Mouse (Mus musculus) ZHBTc4 (cell line): ENCODE results near the gene Ehd4.

Experiments
- DNase-seq: peaks from one replicate; pipeline ENCODE4 v3.0.0-alpha.2; 2011; ENCODE audit warnings: low read depth, low spot score

Ehd4 gene

DNA sequence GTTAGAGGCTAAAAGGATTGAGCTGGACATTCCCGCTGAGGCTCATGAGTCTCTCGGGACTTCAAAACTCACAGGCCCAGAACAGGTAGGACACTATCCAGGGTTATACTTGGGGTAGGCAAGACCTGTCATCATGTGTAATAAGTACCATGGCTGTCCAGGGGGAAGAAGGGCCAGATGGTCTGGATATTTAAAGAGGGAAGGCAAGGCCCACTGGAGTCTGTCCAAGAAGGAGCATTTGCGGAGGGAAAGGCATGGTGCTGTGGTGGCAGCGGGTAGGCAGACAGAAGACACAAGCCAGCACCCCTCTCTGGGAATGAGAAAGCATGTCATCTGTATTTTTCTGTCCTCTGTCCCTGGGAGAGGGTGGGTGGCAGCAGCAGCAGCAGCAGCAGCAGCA, 80.3 kb downstream of the Ehd4 start:
- DNase-seq, result no peak

DNA sequence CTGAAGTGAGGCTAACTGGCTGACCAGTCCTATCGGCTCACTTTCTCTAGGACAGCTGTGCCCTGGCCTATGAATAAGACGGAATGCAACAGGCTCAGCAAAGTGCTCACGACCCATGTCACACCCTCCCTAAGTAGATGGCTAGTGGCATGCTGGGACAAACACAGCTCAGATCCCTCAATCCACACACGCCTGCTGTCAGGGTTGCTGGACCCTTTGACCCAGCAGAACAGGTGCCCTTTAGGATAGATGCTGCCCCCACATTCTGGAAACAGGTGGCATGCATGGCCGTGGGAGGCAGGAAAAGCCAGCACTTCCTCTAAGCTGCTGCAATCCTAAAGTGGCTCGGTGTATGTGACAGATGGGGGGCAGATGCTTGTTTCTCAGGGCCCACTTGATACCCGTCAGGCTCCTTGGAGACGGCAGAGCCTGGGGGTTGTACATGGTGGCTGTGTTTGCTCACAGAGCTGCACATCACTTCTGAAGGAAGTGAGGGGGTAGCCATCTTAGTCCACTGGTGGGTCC, 84.9 kb downstream of the Ehd4 start:
- no peak for DNase-seq

DNA sequence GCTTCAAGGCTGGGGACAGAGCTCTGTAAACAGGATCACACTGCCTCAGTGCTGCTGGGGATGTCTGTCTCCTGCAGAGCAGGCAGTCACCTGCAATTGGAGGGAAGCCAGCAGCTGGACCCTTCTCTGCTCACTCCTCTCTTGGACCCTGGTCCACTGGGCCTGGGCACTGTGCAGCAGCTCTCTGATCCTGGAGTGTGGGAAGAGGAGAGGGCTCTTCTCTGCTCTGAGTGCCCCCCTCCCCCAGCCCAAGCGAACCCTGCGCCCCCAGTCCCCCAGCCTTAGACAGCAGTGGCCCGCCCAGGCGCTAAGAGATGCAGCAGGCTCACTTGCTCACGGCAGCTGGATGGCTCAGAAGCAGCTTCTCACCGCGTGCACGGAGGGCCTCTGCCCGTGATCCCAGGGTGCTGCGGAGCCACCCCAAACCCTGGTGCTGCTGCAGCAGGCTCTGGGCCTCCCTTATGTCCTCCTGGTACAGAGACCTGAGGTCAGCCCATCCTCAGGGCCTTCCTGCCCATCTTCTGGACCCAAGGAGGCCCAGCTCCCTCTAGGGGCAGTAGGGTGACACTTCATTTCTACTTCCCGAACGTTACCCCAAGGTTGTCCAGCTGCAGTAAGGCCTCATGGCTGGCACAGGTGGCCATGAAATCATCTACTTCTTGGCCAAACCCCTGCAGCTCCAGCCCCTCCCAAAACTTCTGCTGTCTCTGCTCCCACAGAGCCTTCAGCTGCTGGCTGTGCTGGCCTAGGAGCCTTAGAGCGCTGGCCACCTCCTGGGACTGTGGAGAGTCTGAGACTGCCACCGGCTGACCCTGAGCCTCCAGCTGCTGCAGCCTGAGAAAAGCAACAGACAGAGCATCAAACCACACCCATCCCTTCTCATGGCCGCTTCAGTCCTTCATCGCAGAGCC, 85.6 kb downstream of the Ehd4 start:
- DNase-seq, result peak; percentile 56

DNA sequence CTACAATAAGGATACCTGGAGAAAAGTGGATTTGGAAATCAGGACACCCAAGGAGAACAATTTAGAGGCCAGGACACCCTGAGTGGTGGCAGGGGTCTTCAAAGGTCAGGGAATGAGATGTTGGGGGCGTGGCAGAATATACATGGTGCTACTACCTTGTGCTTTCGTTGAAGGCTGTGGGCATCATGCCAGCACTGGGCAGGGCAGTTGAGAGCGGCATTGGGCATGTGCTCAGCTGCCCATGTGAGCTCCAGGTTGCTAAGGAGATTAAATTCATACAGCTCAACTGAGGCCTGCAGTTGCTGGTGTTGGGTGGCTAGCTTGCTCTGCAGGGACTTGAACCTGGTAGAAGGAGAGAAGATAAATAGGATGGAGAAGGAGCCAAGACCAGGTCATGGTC, 88.2 kb downstream of the Ehd4 start:
- DNase-seq, result no peak

DNA sequence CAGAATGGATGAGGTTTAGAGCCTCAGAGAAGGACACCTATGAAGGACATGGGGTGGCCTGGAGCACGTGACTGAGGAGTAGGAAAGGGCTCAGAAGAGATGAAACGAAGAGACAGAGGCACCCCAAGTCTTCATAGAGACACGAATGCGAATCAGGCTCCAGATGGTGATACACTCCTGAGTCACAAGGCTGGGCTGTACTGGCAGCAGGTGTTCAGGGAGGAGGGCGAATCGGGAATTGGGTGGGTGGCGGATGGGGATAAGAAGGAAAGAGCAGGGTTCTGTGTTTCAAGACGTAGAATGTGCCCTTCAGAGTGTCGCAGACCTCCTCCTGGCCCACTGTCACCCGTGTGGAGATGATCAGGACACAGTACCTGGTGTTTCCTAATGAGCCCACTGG, 89.2 kb downstream of the Ehd4 start:
- no peak for DNase-seq

DNA sequence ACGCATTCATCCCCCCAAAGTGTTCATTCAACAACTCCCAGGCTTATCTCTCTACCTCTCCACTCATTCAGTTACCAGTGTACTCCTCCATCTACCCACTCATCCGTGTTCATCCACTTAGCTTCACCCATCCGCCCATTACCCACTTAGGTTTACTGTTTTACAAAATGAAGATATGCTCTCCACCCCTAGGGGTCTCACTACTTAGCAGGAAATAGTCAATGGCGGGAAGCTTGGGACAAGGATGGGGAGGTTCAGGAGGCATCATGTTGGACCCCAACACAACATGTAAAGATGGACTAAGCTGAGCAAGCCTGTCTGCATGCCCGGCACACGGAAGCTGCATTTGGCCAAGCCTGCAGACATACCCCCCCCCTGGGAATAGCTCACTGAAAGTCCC, 89.8 kb downstream of the Ehd4 start:
- DNase-seq, result peak; percentile 55

DNA sequence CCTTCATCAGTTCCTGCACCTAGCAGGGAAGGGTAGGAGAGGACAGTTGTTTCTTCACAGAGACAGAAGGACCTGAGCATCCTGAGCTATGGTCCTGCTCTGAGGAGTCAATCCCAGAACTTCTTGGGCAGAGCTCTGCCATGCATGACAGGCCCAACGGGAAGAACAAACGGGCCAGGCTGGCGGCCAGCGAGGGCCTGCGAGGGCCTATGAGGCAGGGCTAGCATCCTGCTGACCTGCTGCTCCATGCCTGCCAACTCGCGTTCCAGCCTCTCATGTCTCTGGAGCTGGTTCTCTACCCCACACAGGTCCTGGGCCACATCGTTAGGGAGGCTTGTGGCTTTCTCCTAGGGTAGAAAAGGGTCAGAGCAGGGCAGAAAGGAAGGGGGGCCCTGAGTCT, 92.2 kb downstream of the Ehd4 start:
- DNase-seq, result no peak

DNA sequence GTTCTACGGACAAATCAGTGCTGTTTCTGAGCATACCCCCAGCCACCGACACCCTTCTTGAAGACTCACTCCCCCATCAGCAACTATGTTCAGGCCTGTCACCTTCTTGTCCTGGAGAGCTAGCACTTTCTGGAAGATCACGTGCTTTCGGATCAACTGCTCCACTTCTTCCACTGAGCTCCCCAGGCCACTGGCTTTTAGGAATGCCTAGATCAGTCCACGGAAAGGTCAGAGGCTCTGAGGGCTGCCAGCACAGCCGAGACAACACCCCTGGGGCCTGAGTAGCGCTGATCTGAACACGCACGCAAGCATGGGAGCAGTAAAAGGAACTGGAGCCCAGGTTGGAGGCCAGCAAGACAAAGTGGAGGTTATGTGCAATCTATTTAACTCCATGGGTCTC, 93.8 kb downstream of the Ehd4 start:
- DNase-seq, result peak; percentile 64

DNA sequence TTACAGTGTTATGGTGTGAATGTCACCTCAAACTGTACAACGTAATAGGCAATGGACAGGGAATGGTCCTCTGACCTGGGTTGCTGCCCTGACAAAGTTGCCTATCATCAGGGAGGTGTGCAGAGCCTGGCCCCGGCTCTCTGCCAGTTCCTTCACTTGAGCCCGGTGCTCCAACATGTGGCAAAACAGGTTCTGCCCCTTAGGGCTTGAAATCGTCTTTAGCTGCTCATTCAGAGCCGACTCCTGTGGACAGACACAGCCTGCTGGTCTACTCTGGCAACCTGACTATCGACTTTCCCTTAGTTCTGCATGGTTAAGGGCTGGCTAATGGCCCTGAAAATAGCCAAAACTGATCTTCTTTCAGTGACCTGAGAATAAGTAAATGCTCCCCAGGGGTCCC, 94.2 kb downstream of the Ehd4 start:
- DNase-seq, result no peak

DNA sequence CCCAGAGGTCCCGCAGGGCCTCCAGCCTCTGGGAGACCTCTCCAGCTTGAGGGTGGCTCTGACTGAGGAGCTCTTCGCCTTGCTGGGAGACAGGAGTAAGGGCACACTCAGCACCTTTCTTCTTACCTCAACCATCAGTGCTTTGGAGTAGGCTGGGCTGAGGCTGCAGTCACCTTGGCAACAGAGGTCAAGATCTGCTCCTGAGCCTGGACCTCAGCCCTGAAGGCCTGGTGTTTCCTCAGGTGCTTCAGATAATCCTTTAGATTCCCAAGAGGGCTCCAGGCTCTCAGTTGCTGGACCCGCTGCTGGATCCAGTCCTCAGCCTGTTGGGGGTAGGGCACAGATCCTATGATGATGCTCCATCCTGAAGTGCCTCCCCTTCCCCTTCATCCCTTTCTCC, 94.9 kb downstream of the Ehd4 start:
- DNase-seq, result no peak

DNA sequence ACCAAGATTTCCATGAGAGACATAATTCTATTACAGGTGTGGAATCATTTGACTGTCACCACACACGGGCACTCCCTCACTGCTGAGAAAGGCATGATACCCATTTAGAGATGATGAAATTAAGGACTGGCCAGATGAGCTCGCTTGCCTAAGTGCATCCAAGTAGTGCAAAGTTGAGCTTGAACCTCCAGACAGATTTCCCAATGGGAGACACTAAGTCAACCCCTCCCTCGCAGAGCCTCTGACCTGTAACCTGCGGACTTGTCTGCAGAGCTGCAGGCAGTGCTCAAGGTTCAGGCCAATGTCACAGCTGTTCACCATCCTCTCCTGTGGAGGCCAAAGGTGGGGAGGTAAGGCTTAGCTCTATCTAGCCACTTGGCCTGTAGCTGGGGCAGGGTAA, 95.6 kb downstream of the Ehd4 start:
- DNase-seq, result no peak

DNA sequence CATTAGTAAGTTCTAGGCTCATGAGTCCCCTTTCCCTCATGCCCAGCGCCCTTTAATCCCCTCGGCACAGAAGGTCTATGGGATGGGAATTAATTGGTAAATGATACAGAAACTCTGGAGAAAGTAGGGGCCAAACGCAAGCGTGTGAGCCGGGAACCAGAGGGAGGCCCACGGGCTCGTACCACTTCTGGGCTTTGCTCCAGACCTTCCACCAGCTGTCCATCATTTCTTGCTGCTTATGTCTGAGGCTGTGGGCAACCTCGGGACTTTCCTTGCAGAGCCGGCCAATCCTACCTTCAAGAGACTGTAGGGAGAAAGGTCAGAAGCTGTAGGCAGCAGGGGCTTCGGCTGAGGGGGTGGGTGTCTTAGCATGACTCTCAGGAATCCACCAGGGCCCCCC, 98.5 kb downstream of the Ehd4 start:
- no peak for DNase-seq

DNA sequence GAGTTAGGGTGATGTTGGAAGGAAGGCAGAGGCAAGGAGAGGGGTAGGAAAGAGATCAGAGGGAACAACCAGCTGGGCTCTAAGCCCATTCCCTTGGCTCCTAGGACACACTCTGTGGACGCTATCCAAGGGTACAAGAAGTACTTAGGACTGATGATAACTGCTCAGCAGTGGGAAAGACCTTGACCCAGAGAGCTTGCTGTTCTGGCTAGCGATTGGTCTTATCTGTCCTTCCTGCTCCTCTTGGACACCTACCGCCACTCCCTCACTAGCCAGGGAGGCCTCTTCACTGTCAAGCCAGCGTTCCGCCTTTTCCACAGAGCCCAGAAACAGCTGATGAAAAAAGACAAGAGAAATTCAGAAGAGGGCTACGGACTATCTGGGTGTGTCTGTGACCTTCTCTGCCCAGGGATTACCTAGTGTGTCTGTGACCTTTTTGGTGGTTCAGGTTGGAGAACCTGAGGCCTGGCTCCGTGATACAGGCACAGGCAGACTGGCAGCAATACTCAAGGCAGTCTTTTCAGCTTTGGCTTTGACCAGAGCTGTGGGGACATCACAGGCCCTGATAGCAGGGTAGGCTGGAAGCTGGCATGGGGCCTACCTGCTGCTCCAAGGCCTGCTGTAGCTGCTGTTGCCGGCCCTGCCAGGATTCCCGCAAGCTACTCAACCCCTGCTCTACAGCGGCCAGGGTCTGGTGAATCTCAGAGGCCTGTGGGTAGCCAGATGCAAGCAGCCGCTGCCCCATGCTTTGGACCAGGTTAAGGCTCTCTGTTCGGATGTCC, 99.4 kb downstream of the Ehd4 start:
- DNase-seq, result no peak

DNA sequence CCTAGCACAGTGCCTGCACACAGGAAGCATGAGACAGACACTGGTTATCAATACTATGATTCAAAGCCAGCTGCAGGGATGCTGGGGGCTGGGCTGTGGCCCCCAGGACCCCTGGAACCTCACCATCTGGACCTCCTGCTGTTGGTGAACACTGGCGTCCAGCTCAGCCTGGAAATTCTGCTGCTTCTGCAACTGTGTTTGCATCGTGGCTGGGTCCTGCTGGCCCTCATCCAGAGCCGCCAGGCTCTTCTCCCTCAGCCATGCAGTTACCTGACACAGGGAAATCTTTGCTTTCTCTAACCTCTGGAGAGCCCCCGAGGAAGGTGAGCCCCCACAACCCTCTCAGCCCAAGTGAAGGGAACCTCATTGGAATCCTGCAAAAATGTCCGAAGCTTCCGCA, 103.0 kb downstream of the Ehd4 start:
- DNase-seq, result no peak

DNA sequence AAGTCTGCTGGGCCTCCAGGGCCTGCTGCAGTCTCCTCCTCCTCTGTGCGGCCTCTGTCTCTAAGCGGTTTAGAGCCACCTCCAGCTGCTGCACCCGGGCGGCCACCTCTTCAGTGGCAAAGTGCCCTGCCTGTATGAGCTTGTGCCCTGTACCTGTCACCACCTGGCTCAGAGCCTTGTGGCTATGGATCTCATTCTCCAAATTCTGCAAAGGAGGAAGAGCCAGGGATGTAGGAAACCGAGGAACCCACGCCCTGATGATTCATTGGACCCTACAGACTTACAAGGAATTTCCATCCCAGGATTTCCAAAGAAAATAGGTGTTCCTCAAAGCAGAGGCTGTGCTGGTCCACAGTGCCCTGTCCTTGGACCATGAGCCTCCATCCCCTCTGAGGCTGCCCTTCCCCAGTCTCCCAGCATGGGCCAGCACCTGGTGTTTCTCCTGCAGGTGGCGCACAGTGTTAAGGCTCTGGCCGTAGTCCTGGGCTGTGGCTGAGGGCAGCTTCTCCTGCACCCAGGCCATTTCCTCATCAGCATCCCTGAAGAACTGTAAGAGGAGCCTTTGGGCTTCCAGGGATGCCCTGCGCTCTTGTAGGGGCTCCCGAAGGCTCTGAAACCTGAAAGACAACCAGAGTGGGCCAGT, 104.7 kb downstream of the Ehd4 start:
- peak; percentile 62 for DNase-seq

DNA sequence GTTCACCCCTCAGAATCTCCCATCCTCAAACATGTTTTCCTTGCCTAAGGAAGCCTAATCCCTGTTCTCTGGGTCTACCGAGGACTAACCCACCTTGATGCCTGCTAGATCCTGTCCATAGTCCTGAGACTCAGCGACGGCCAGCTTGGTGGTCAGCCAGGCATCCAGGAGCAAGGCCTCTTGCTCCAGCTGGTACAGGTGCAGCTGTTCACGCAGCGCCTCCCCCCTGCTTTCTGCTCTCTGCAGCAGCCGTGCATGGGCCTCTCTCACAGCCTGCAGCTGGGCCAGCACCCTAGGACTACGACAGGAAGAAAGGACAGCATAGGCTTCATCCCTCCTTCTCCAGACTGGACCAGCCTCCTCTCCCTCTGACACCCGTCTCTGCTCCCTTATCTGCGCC, 106.2 kb downstream of the Ehd4 start:
- no peak for DNase-seq

DNA sequence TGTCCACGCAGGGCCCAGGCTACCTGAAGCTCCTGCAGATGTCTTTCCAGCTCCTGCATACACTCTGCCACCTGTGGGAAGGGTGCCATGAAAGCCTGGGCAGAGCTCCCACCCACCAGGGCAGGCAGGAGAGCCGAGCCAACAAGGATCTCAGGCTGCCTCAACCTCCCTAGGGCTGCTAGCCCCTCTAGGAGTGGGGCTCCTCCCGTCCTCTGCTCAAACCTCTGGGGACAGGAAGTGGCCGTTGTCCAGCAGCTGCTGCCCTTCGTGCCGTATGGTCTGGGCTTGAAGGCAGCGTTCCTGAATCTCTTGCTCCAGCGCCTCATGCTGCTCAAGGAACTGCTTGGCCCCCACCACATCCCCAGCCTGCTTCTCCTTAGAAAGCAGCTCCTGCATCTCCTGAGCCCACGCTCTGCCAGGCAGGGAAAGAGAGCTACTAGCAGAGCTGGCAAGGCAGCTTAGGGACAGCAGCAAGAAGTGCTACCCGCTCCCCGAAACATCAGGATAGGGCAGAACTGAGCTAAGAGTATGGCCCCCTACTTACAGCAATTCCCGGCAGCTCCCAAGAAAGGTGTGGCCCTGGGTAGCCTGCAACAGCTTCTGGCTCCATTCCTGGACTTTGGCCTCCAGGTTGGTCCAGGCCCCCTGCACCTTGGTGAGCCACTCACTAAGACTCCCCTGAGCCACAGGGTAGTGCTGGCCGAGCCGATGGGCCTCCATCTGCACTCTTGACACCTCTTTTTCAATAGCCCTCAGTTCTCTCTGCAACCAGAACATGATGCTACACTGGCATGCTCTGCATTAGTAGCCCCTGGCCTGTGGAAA, 107.7 kb downstream of the Ehd4 start:
- DNase-seq, result no peak

DNA sequence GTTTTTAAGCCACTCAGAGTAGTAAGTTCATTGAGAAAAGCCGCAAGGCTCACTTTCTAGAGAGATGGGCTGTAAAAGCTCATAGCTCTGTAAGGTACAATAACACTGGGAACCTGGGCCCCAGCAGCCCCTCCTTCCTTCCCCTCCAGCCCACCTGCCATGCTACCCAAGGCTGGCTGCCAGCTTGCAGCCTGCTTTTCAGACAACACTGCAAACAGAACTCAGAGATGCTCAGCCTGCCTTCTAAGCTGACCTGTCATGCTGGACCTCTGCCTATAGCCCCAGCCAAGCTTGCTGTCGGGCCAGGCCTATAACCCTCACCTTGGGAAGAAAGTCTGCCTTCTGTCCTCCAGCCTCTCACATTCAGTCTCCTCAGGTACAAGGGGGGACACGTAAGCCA, 109.7 kb downstream of the Ehd4 start:
- DNase-seq, result no peak

DNA sequence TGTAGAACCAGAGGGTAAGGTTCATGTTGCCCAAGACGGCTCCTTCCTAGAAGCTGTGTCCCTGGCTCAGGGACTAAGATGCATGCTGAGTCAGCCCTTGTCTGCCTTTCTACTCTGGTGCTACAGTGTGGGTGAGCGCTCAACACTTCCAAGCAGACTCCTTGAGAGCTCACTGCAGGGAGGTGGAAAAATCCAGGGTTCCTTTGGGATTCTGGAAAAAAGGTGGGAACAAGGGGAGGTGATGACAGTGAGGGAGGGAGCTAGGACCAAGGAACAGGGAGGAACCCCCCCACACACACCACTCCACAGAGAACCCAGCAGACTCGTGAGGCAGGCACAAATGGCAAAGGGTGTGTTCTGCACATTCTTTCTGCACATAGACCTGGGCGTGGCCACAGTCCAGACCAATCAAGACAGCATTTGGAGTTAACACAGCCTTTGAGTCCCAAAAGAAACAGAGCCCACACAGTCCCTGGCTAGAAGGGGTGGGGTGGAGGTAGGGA, 110.3 kb downstream of the Ehd4 start:
- DNase-seq, result peak; percentile 92

DNA sequence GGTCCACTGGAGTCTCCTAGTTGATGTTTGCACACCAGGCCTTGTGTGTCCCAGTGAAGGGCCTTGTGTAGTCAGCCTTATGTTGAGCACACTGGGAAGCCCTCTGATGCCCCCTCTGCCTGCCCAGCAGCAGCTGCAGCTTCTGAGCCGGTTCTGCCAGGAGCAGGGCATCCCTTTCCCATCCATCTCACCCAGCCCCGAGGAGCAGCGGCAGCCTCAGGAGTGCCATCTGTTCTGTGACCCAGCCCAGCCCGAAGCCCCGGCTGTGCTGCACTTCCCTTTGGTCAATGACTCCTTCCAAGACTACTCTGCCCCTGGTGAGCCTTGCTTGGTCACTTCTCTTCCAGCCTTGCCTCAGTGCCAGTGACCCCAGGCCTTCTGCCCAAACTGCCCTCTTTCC, 113.4 kb downstream of the Ehd4 start:
- no peak for DNase-seq
